Mouse (Mus musculus): ENCODE data around the gene Six4.

- no peak for TF ChIP-seq CTCF (IDR thresholded peaks at IDR 0.05; ENCODE audit: low read depth)
- TF ChIP-seq EP300 (IDR thresholded peaks at IDR 0.05; ENCODE audit: low read depth), result no peak
These were observed 27.5 kb upstream of the Six4 start for GRCm38 (mm10) chr12:73140732-73141131.
